Mouse (Mus musculus): ENCODE measurements at regions not wholly inside any gene's neighbourhood (a gene's known extent, or its start where the extent isn't known, plus 50 kb on each side); places are given as distances from the start of the nearest gene placed in this dataset.

DNA sequence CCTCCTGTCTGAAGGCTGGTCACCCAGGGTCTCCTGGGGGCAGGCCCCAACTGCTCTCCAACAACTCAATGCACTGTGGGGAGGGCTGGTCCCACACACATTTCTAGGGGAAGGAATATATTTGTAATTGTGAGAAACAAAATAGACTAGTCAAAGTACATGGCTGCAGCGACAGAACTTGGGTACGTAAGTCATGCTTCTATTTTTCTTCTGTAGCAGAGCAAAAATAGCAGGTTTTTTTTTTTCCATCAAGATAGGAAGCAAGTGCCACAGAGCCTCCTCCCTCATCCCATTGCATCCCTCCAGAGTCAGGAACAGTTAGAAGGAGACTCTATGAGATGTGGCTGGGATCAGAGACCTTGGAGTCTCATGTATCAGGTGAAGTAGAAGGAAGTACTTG lies 124.9 kb upstream of the Tnr start:
- Histone ChIP-seq H3K9ac (no peak overlapping the region), H3K9me3 (replicated peaks) (no peaks in the 10 kb centered on the region), H3K27me3 (no peaks in the 10 kb centered on the region), H3K4me2 (no peak overlapping the region), H3K4me3 (no peak overlapping the region), H3K36me3 (no peaks in the 10 kb centered on the region), H3K4me1 (replicated peaks) (peaks cover 4% of the 10 kb centered on the region; the same call in 1 of the 2 replicates), H3K27ac (no peak overlapping the region)
- no peak for ATAC-seq (replicated peaks; ENCODE audit: insufficient number of reproducible peaks, insufficient read depth, low FRiP score, low read depth)
- WGBS, result 82% methylated on average over 2 of the region's 2 CpGs

DNA sequence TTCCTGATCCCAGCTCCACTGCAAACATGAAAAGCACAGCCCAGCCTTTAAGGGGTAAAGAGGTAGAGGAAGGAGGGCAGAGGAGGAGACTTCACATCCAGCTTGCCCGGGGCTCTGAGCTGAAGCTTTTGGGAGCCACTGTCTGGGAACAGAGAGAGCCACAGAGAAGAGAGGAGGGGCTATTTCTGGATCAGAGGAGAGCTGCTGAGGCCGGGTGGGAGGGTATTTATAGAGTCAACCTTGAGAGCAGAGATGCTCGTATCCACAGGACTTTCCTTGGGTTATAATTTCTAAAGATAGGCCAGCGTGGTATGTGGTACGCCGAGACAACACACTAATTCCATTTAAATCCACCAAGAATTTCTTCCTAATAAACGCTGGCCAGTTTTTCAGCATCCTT lies 117.3 kb upstream of the Tnr start:
- no peaks in the 10 kb centered on the region for H3K36me3 ChIP-seq
- H3K9ac ChIP-seq, result no peak overlapping the region
- H3K4me2 ChIP-seq, result peak overlapping the region; percentile 42
- H3K4me3 ChIP-seq, result no peak overlapping the region
- peaks cover 11% of the 10 kb centered on the region for H3K4me1 ChIP-seq (replicated peaks)
- 47% methylated on average over 7 of the region's 7 CpGs for WGBS
- 0 out of 2 replicates have a peak, but pooled peaks have one; percentile 57 for ATAC-seq (replicated peaks; ENCODE audit: insufficient number of reproducible peaks, insufficient read depth, low FRiP score, low read depth)
- no peaks in the 10 kb centered on the region for H3K9me3 ChIP-seq (replicated peaks)
- H3K27me3 ChIP-seq, result no peaks in the 10 kb centered on the region
- H3K27ac ChIP-seq, result peak overlapping the region; percentile 47; the same call in 1 of the 2 replicates

GRCm38 (mm10) chr1:159406781-159407180 lies 116.8 kb upstream of the Tnr start:
- Histone ChIP-seq H3K27ac (no peak overlapping the region), H3K27me3 (no peaks in the 10 kb centered on the region), H3K9me3 (replicated peaks) (no peaks in the 10 kb centered on the region), H3K9ac (no peak overlapping the region), H3K4me2 (no peak overlapping the region), H3K4me3 (no peak overlapping the region), H3K4me1 (replicated peaks) (peaks cover 11% of the 10 kb centered on the region), H3K36me3 (no peaks in the 10 kb centered on the region)
- ATAC-seq (replicated peaks; ENCODE audit: insufficient number of reproducible peaks, insufficient read depth, low FRiP score, low read depth), result no peak

DNA sequence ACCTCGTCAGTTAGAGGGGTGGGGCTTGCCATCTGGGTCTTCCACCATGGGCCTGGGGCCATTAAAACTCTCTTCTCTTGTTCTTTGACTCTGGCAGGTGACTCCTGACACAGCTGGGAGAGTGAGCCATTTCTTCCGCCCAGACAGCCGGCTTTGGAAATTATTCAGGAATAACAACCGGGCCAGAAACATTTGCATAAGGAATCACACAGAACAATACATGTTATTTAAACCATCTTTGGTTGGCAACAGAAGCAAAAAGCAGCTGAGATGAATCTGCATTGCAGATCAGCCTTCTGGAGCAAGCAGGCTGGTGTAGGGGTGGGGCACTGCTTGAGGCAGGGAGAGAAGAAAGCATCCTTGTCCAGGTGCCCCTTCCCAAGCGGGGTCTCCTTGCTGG lies 110.2 kb upstream of the Tnr start:
- Histone ChIP-seq H3K27me3 (no peaks in the 10 kb centered on the region), H3K9me3 (replicated peaks) (no peaks in the 10 kb centered on the region), H3K27ac (no peak overlapping the region), H3K4me2 (no peak overlapping the region), H3K4me1 (replicated peaks) (peaks cover 11% of the 10 kb centered on the region), H3K9ac (no peak overlapping the region), H3K4me3 (no peak overlapping the region), H3K36me3 (no peaks in the 10 kb centered on the region)
- WGBS, result 78% methylated on average over 5 of the region's 5 CpGs
- no peak for ATAC-seq (replicated peaks; ENCODE audit: insufficient number of reproducible peaks, insufficient read depth, low FRiP score, low read depth)

- Histone ChIP-seq H3K4me3 (no peak overlapping the region), H3K9ac (no peak overlapping the region), H3K27ac (0 out of 2 replicates have a peak overlapping the region, but pooled peaks have one; percentile 16), H3K27me3 (no peaks in the 10 kb centered on the region), H3K4me1 (replicated peaks) (peaks cover 11% of the 10 kb centered on the region), H3K4me2 (no peak overlapping the region), H3K36me3 (no peaks in the 10 kb centered on the region), H3K9me3 (replicated peaks) (no peaks in the 10 kb centered on the region)
- WGBS, result 29% methylated on average over 3 of the region's 3 CpGs
- ATAC-seq (replicated peaks; ENCODE audit: insufficient number of reproducible peaks, insufficient read depth, low FRiP score, low read depth), result peak; percentile 33
These were observed 107.9 kb upstream of the Tnr start for GRCm38 (mm10) chr1:159415656-159416055.

DNA sequence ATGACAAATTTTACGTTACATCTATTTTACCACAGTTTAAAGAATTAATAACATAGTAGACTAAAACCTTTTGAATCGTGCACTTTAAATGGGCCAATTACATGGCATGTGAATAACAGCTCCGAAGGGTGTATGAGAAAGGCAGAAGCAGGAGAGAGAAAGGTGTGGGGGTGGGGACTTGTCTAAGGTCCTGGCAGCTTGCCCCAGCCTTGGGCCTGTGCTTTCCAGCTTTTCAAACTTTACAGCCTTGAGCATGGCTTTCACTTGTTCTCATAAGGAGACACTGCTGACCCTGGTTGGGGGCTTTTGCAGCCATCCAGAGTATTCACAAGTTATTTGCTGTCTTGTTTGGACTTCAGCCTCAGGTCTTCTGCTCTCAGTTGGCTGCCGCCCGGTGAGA lies 106.4 kb upstream of the Tnr start:
- no peaks in the 10 kb centered on the region for H3K27me3 ChIP-seq
- WGBS, result 86% methylated on average over 5 of the region's 5 CpGs
- H3K4me3 ChIP-seq, result no peak overlapping the region
- no peaks in the 10 kb centered on the region for H3K36me3 ChIP-seq
- no peak overlapping the region for H3K9ac ChIP-seq
- ATAC-seq (replicated peaks; ENCODE audit: insufficient number of reproducible peaks, insufficient read depth, low FRiP score, low read depth), result no peak
- peaks cover 11% of the 10 kb centered on the region for H3K4me1 ChIP-seq (replicated peaks)
- H3K4me2 ChIP-seq, result no peak overlapping the region
- H3K27ac ChIP-seq, result no peak overlapping the region
- H3K9me3 ChIP-seq (replicated peaks), result no peaks in the 10 kb centered on the region

GRCm38 (mm10) chr1:159419301-159419965 lies 104.1 kb upstream of the Tnr start:
- no peak for ATAC-seq (replicated peaks; ENCODE audit: insufficient number of reproducible peaks, insufficient read depth, low FRiP score, low read depth)
- WGBS, result 75% methylated on average over 6 of the region's 7 CpGs

GRCm38 (mm10) chr1:159420189-159420588 lies 103.4 kb upstream of the Tnr start:
- Histone ChIP-seq H3K4me2 (no peak overlapping the region), H3K27me3 (no peaks in the 10 kb centered on the region), H3K4me3 (no peak overlapping the region), H3K27ac (no peak overlapping the region), H3K9ac (no peak overlapping the region), H3K36me3 (no peaks in the 10 kb centered on the region), H3K4me1 (replicated peaks) (peaks cover 10% of the 10 kb centered on the region), H3K9me3 (replicated peaks) (no peaks in the 10 kb centered on the region)
- ATAC-seq (replicated peaks; ENCODE audit: insufficient number of reproducible peaks, insufficient read depth, low FRiP score, low read depth), result no peak
- WGBS, result 75% methylated on average over 5 of the region's 5 CpGs

More at GRCm38 (mm10) chr1:159419301-159419965, 104.1 kb upstream of the Tnr start:
- H3K9ac ChIP-seq, result no peak overlapping the region
- H3K9me3 ChIP-seq (replicated peaks), result no peaks in the 10 kb centered on the region
- H3K4me2 ChIP-seq, result no peak overlapping the region
- H3K4me3 ChIP-seq, result no peak overlapping the region
- H3K27me3 ChIP-seq, result no peaks in the 10 kb centered on the region
- H3K4me1 ChIP-seq (replicated peaks), result peaks cover 11% of the 10 kb centered on the region
- no peaks in the 10 kb centered on the region for H3K36me3 ChIP-seq
- H3K27ac ChIP-seq, result no peak overlapping the region

DNA sequence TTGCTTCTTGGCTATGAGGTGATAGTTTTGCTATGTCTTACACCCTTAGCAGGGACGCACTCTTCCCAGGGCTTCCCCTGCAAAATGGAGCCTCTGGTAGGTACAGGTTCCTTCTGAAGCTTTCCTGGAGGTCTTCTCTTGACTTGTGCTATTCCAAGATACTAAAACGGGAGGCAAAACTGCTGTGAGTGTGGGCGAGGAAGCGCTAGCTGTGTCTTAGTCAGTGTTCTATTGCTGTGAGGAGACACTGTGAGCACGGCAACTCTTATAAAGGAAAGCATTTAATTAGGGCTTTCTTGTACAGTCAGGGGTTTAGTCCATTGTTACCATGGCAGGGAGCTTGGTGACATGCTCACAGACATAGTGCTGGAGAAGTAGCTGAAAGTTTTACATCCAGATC lies 99.9 kb upstream of the Tnr start:
- H3K4me2 ChIP-seq, result no peak overlapping the region
- 85% methylated on average over 5 of the region's 5 CpGs for WGBS
- H3K9me3 ChIP-seq (replicated peaks), result no peaks in the 10 kb centered on the region
- no peaks in the 10 kb centered on the region for H3K27me3 ChIP-seq
- no peaks in the 10 kb centered on the region for H3K4me1 ChIP-seq (replicated peaks)
- H3K9ac ChIP-seq, result no peak overlapping the region
- H3K36me3 ChIP-seq, result no peaks in the 10 kb centered on the region
- ATAC-seq (replicated peaks; ENCODE audit: insufficient number of reproducible peaks, insufficient read depth, low FRiP score, low read depth), result no peak
- H3K4me3 ChIP-seq, result no peak overlapping the region
- no peak overlapping the region for H3K27ac ChIP-seq

GRCm38 (mm10) chr1:159429926-159430325 lies 93.6 kb upstream of the Tnr start:
- no peaks in the 10 kb centered on the region for H3K9me3 ChIP-seq (replicated peaks)
- no peak for ATAC-seq (replicated peaks; ENCODE audit: insufficient number of reproducible peaks, insufficient read depth, low FRiP score, low read depth)
- no peaks in the 10 kb centered on the region for H3K4me1 ChIP-seq (replicated peaks)
- H3K36me3 ChIP-seq, result no peaks in the 10 kb centered on the region
- no peak overlapping the region for H3K4me2 ChIP-seq
- no peaks in the 10 kb centered on the region for H3K27me3 ChIP-seq
- no peak overlapping the region for H3K4me3 ChIP-seq
- no peak overlapping the region for H3K9ac ChIP-seq
- no peak overlapping the region for H3K27ac ChIP-seq

DNA sequence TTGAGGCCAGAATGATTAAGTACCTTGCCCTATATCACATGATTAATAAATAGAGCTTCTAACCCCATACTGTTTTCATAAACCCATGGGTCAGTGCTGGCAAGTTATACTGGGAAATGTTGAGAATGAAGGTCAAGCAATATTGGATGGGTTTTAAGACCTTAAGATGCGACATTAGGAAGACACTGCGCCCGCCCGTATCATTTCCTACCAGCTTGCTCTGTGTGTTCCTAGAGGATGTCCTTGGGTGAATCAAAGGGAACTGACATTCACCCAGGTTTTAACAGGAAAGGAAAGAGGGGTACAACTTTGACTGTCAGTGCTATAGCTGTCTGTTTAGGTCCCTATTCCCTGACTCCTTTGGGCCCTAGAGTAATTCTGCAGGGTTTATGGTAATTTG lies 90.0 kb upstream of the Tnr start:
- 84% methylated on average over 4 of the region's 4 CpGs for WGBS
- no peak overlapping the region for H3K9ac ChIP-seq
- H3K27me3 ChIP-seq, result no peaks in the 10 kb centered on the region
- H3K4me1 ChIP-seq (replicated peaks), result no peaks in the 10 kb centered on the region
- H3K9me3 ChIP-seq (replicated peaks), result no peaks in the 10 kb centered on the region
- no peak for ATAC-seq (replicated peaks; ENCODE audit: insufficient number of reproducible peaks, insufficient read depth, low FRiP score, low read depth)
- no peaks in the 10 kb centered on the region for H3K36me3 ChIP-seq
- H3K27ac ChIP-seq, result no peak overlapping the region
- no peak overlapping the region for H3K4me2 ChIP-seq
- no peak overlapping the region for H3K4me3 ChIP-seq

DNA sequence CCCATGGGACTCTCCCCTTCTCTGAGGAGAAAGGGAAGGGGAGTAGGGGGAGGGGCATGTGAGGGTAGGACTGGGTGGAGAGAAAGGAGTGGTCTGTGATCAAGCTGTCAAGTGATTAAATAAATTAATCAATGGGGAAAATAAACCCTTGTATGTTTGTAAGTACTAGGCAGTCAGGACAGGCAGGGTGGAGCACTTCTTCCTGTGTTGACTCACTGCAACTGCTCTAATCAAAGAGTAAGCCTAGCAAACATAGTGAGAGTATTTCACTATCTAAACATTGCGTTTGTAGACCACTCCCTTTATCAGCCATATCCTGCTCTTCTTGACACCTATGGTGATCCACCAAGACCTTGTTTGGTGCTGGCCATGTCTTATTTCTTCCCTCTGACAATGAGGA lies 82.8 kb upstream of the Tnr start:
- Histone ChIP-seq H3K36me3 (no peaks in the 10 kb centered on the region), H3K4me3 (no peak overlapping the region), H3K27ac (no peak overlapping the region), H3K9me3 (replicated peaks) (no peaks in the 10 kb centered on the region), H3K4me1 (replicated peaks) (no peaks in the 10 kb centered on the region), H3K4me2 (no peak overlapping the region), H3K27me3 (no peaks in the 10 kb centered on the region), H3K9ac (no peak overlapping the region)
- no peak for ATAC-seq (replicated peaks; ENCODE audit: insufficient number of reproducible peaks, insufficient read depth, low FRiP score, low read depth)
- WGBS, result 39% methylated on average over 1 of the region's 1 CpGs
